Mouse (Mus musculus) thymus, adult 2 months (tissue): ENCODE data around the gene Lgr4.

Experiments used
- CTCF ChIP-seq: fragments of 200-500 bp; IDR thresholded peaks from 2 replicates; pipeline ENCODE4 v1.5.1; 2012; ENCODE audit warnings: mild to moderate bottlenecking, control low read depth, low read length, moderate library complexity, borderline replicate concordance; ENCODE audit not compliant: control insufficient read depth, poor library complexity, insufficient read depth; ENCODE audit errors: extremely low read depth
- POLR2A ChIP-seq: fragments of 200-500 bp; IDR thresholded peaks from 2 replicates; pipeline ENCODE4 v1.6.1; 2012; ENCODE audit warnings: mild to moderate bottlenecking, low read length, control low read depth, moderate library complexity; ENCODE audit not compliant: control insufficient read depth, poor library complexity, insufficient read depth; ENCODE audit errors: extremely low read depth

DNA sequence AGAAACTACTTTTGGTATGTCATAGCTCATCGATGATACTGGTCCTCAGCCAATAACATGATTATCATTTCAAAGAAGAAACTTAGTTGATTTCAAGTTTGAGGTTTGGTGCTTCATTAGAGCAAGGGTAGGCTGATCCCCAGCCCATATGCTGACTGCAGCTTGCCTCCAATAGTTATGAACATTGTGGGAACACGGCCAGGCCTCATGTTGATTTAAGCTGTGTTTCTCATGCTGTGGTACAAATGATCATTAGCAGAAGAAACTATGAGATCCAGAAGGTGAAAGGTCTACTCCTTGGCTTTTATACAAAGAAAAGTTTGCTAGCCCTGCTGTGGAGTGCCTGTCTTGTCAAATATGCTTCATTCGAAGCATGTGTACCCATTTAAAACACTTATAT is 87.7 kb downstream of the Lgr4 start:
- no peak for TF ChIP-seq CTCF
- TF ChIP-seq POLR2A: no peak
